Mouse (Mus musculus) midbrain, embryonic 14.5 days (tissue): ENCODE results near the gene Epha4. TPM values are rescaled to one million over a fixed set of nuclear protein-coding genes. Genes with fewer than 3 reads are reported as not detected.

Experiments used
- ATAC-seq: fragments of 200-750 bp; cut with Nextera tagmentation; 2 replicates; pipeline ENCODE4 v1.8.0; 2017; ENCODE audit warnings: moderate number of reproducible peaks, moderate library complexity; ENCODE audit not compliant: low FRiP score, low TSS enrichment
- DNase-seq: peaks from one replicate; pipeline ENCODE4 v3.0.0-alpha.2; 2015
- H3K27ac ChIP-seq: fragments of 300-500 bp; sonication (generic); replicated peaks from 2 replicates; pipeline ENCODE4 v1.5.1; 2014; ENCODE audit warnings: mild to moderate bottlenecking, low read depth, low read length, moderate library complexity
- H3K27me3 ChIP-seq: fragments of 300-500 bp; sonication (generic); 2 replicates; pipeline ENCODE4 v1.6.1; 2014; ENCODE audit warnings: low read length, control low read depth, mixed read lengths; ENCODE audit not compliant: control insufficient read depth, insufficient read depth
- H3K36me3 ChIP-seq: fragments of 300-500 bp; sonication (generic); 2 replicates; pipeline ENCODE4 v1.6.1; 2014; ENCODE audit warnings: low read length, control low read depth; ENCODE audit not compliant: control insufficient read depth, insufficient read depth
- H3K4me1 ChIP-seq: fragments of 300-500 bp; sonication (generic); 2 replicates; pipeline ENCODE4 v1.6.1; 2014; ENCODE audit warnings: mild to moderate bottlenecking, antibody characterized with exemption, low read length, control low read depth; ENCODE audit not compliant: control insufficient read depth, insufficient read depth
- H3K4me2 ChIP-seq: fragments of 300-500 bp; sonication (generic); 2 replicates; pipeline ENCODE4 v1.6.1; 2014; ENCODE audit warnings: mild to moderate bottlenecking, low read length, moderate library complexity
- H3K4me3 ChIP-seq: fragments of 300-500 bp; sonication (generic); replicated peaks from 2 replicates; pipeline ENCODE4 v1.5.1; 2014; ENCODE audit warnings: low read depth, low read length
- H3K9ac ChIP-seq: fragments of 300-500 bp; sonication (generic); replicated peaks from 2 replicates; pipeline ENCODE4 v1.6.1; 2014; ENCODE audit warnings: mild to moderate bottlenecking, low read length, moderate library complexity
- H3K9me3 ChIP-seq: fragments of 300-500 bp; sonication (generic); 2 replicates; pipeline ENCODE4 v1.6.1; 2016; ENCODE audit warnings: low read length, control low read depth, mixed read lengths; ENCODE audit not compliant: control insufficient read depth
- WGBS: fragments of 180-500 bp; shearing (Covaris S2); extraction: QIAGEN DNeasy Blood & Tissue Kit; methylation state at CpG from one replicate; pipeline ENCODE4 v1.1.7; 2014; 5-methylcytosine and 5-hydroxymethylcytosine counted together
- polyA plus RNA-seq: library from polyadenylated mRNA; unstranded; fragments of >200 nt; fragmentation: Nextera tagmentation; extraction: Ambion mirVana; gene quantifications from 2 replicates; pipeline ENCODE4 v1.2.1, GENCODE M21; 2014

Epha4 gene
- polyA plus RNA-seq, 1 experiment from 2014 or later: 46.5 TPM

- Histone ChIP-seq H3K27me3 (no peaks in the 10 kb centered on the region), H3K9me3 (no peaks in the 10 kb centered on the region), H3K9ac (no peak overlapping the region), H3K27ac (no peak overlapping the region), H3K36me3 (peaks cover 9% of the 10 kb centered on the region; the same call in 1 of the 2 replicates), H3K4me2 (no peak overlapping the region), H3K4me1 (peaks cover 2% of the 10 kb centered on the region; the same call in 1 of the 2 replicates), H3K4me3 (no peak overlapping the region)
- DNase-seq (no peak), ATAC-seq (no peak)
- 98% methylated on average over 1 of the region's 1 CpGs for WGBS
These were observed 67.8 kb downstream of the Epha4 start for GRCm38 (mm10) chr1:77447061-77447614.

- H3K27me3 ChIP-seq: no peaks in the 10 kb centered on the region
- H3K9me3 ChIP-seq: no peaks in the 10 kb centered on the region
- H3K4me3 ChIP-seq: no peak overlapping the region
- no peak for ATAC-seq
- H3K4me2 ChIP-seq: no peak overlapping the region
- no peak overlapping the region for H3K9ac ChIP-seq
- no peak for DNase-seq
- 82% methylated on average over 12 of the region's 12 CpGs for WGBS
- no peak overlapping the region for H3K27ac ChIP-seq
- H3K4me1 ChIP-seq: peaks cover 9% of the 10 kb centered on the region; the same call in 1 of the 2 replicates
- H3K36me3 ChIP-seq: peaks cover 9% of the 10 kb centered on the region; the same call in 1 of the 2 replicates
These were observed 68.5 kb downstream of the Epha4 start for GRCm38 (mm10) chr1:77446438-77446837.

- peaks cover 9% of the 10 kb centered on the region; the same call in 1 of the 2 replicates for H3K36me3 ChIP-seq
- H3K9me3 ChIP-seq: no peaks in the 10 kb centered on the region
- 76% methylated on average over 9 of the region's 9 CpGs for WGBS
- DNase-seq (no peak), ATAC-seq (no peak)
- no peak overlapping the region for H3K4me3 ChIP-seq
- peak overlapping the region; percentile 45; the same call in 1 of the 2 replicates for H3K27ac ChIP-seq
- no peak overlapping the region for H3K4me2 ChIP-seq
- peaks cover 20% of the 10 kb centered on the region for H3K4me1 ChIP-seq
- H3K27me3 ChIP-seq: no peaks in the 10 kb centered on the region
- no peak overlapping the region for H3K9ac ChIP-seq
These were observed 70.2 kb downstream of the Epha4 start for GRCm38 (mm10) chr1:77444648-77445047.

- H3K4me2 ChIP-seq: no peak overlapping the region
- H3K9me3 ChIP-seq: no peaks in the 10 kb centered on the region
- H3K36me3 ChIP-seq: peaks cover 9% of the 10 kb centered on the region; the same call in 1 of the 2 replicates
- peaks cover 29% of the 10 kb centered on the region for H3K4me1 ChIP-seq
- H3K27me3 ChIP-seq: no peaks in the 10 kb centered on the region
- ATAC-seq (no peak), DNase-seq (peak; percentile 36)
- no peak overlapping the region for H3K27ac ChIP-seq
- WGBS: 8% methylated on average over 4 of the region's 4 CpGs
- H3K4me3 ChIP-seq: no peak overlapping the region
- H3K9ac ChIP-seq: no peak overlapping the region
These were observed 72.9 kb downstream of the Epha4 start for GRCm38 (mm10) chr1:77441987-77442386.

- Histone ChIP-seq H3K27me3 (no peaks in the 10 kb centered on the region), H3K4me2 (no peak overlapping the region), H3K9ac (no peak overlapping the region), H3K27ac (no peak overlapping the region), H3K9me3 (no peaks in the 10 kb centered on the region), H3K4me1 (peaks cover 35% of the 10 kb centered on the region), H3K36me3 (peaks cover 9% of the 10 kb centered on the region; the same call in 1 of the 2 replicates), H3K4me3 (no peak overlapping the region)
- DNase-seq (peak; percentile 36), ATAC-seq (no peak)
- WGBS: 7% methylated on average over 4 of the region's 4 CpGs
These were observed 73.5 kb downstream of the Epha4 start for GRCm38 (mm10) chr1:77441401-77441800.

GRCm38 (mm10) chr1:77440512-77440911, 74.4 kb downstream of the Epha4 start:
- H3K4me3 ChIP-seq: no peak overlapping the region
- H3K36me3 ChIP-seq: peaks cover 9% of the 10 kb centered on the region; the same call in 1 of the 2 replicates
- no peak overlapping the region for H3K9ac ChIP-seq
- WGBS: 5% methylated on average over 10 of the region's 10 CpGs
- DNase-seq (peak; percentile 37), ATAC-seq (no peak)
- H3K27ac ChIP-seq: no peak overlapping the region
- H3K27me3 ChIP-seq: no peaks in the 10 kb centered on the region
- H3K4me1 ChIP-seq: peaks cover 40% of the 10 kb centered on the region
- H3K9me3 ChIP-seq: no peaks in the 10 kb centered on the region
- H3K4me2 ChIP-seq: no peak overlapping the region

GRCm38 (mm10) chr1:77439383-77440074, 75.4 kb downstream of the Epha4 start:
- DNase-seq: no peak
- no peak for ATAC-seq
- H3K27ac ChIP-seq: no peak overlapping the region
- H3K9ac ChIP-seq: no peak overlapping the region
- WGBS: 91% methylated on average over 3 of the region's 3 CpGs
- no peak overlapping the region for H3K4me3 ChIP-seq
- H3K9me3 ChIP-seq: no peaks in the 10 kb centered on the region
- peaks cover 50% of the 10 kb centered on the region for H3K4me1 ChIP-seq
- H3K36me3 ChIP-seq: peaks cover 6% of the 10 kb centered on the region; the same call in 1 of the 2 replicates
- no peaks in the 10 kb centered on the region for H3K27me3 ChIP-seq
- H3K4me2 ChIP-seq: no peak overlapping the region

- Histone ChIP-seq H3K9ac (no peak overlapping the region), H3K36me3 (peaks cover 4% of the 10 kb centered on the region; the same call in 1 of the 2 replicates), H3K9me3 (no peaks in the 10 kb centered on the region), H3K4me2 (no peak overlapping the region), H3K4me3 (no peak overlapping the region), H3K27ac (no peak overlapping the region), H3K27me3 (no peaks in the 10 kb centered on the region), H3K4me1 (peaks cover 50% of the 10 kb centered on the region)
- DNase-seq: no peak
- 84% methylated on average over 4 of the region's 4 CpGs for WGBS
- ATAC-seq: no peak
These were observed 76.2 kb downstream of the Epha4 start for GRCm38 (mm10) chr1:77438639-77439038.
